Mouse (Mus musculus) heart, postnatal 0 days (tissue): ENCODE measurements around the gene Rhpn2. TPM values are rescaled to one million over a fixed set of nuclear protein-coding genes. Genes with fewer than 3 reads are reported as not detected.
A peak's percentile ranks its signal among the peaks of the same experiment; 100 is the strongest.

Experiments used
- ATAC-seq: fragments of 200-750 bp; cut with Nextera tagmentation; 2 replicates; pipeline ENCODE4 v1.8.0; 2017; ENCODE audit warnings: low read depth, moderate number of reproducible peaks, moderate library complexity; ENCODE audit not compliant: insufficient read depth
- DNase-seq: peaks from one replicate; pipeline ENCODE4 v3.0.0-alpha.2; 2016; ENCODE audit warnings: low spot score
- H3K27ac ChIP-seq: fragments of 300-500 bp; sonication (generic); 2 replicates; pipeline ENCODE4 v1.5.1; 2014; ENCODE audit warnings: low read depth, mild to moderate bottlenecking
- H3K27me3 ChIP-seq: fragments of 300-500 bp; sonication (generic); 2 replicates; pipeline ENCODE4 v1.6.1; 2014; ENCODE audit warnings: low read length, mixed read lengths; ENCODE audit not compliant: control insufficient read depth, insufficient read depth
- H3K36me3 ChIP-seq: fragments of 300-500 bp; sonication (generic); replicated peaks from 2 replicates; pipeline ENCODE4 v1.6.1; 2014; ENCODE audit warnings: low read length, mixed read lengths; ENCODE audit not compliant: control insufficient read depth, insufficient read depth
- H3K4me1 ChIP-seq: fragments of 300-500 bp; sonication (generic); 2 replicates; pipeline ENCODE4 v1.6.1; 2014; ENCODE audit warnings: antibody characterized with exemption; ENCODE audit not compliant: control insufficient read depth, insufficient read depth
- H3K4me2 ChIP-seq: fragments of 300-500 bp; sonication (generic); 2 replicates; pipeline ENCODE4 v1.6.1; 2014; ENCODE audit warnings: low read depth, mild to moderate bottlenecking, low read length, moderate library complexity
- H3K4me3 ChIP-seq: fragments of 300-500 bp; sonication (generic); 2 replicates; pipeline ENCODE4 v1.5.1; 2014; ENCODE audit warnings: low read depth, low read length
- H3K9ac ChIP-seq: fragments of 300-500 bp; sonication (generic); replicated peaks from 2 replicates; pipeline ENCODE4 v1.6.1; 2014; ENCODE audit warnings: low read depth, low read length, mixed read lengths
- H3K9me3 ChIP-seq: fragments of 300-500 bp; sonication (generic); replicated peaks from 2 replicates; pipeline ENCODE4 v1.6.1; 2016; ENCODE audit warnings: low read length; ENCODE audit not compliant: control insufficient read depth
- CTCF ChIP-seq: IDR thresholded peaks from 2 replicates; pipeline ENCODE4 v1.5.1; 2016; ENCODE audit warnings: antibody characterized with exemption, control low read depth, low read depth
- EP300 ChIP-seq: IDR thresholded peaks from 2 replicates; pipeline ENCODE4 v1.6.1; 2016; ENCODE audit warnings: antibody characterized with exemption, low read depth
- WGBS: fragments of 180-500 bp; shearing (Covaris S2); extraction: QIAGEN DNeasy Blood & Tissue Kit; methylation state at CpG from one replicate; pipeline ENCODE4 v1.1.7; 2014; 5-methylcytosine and 5-hydroxymethylcytosine counted together
- polyA plus RNA-seq: library from polyadenylated mRNA; unstranded; fragments of >200 nt; fragmentation: Nextera tagmentation; extraction: Ambion mirVana; gene quantifications from 2 replicates; pipeline ENCODE4 v1.2.1, GENCODE M21; 2015
- total RNA-seq: library from RNA; depleted of rRNA; stranded (reverse); fragments of >200 nt; gene quantifications from 2 replicates; pipeline ENCODE4 v1.2.3, GENCODE M21; 2014; ENCODE audit warnings: low replicate concordance

Gene Rhpn2
- total and polyA plus RNA-seq, 2 experiments from 2014 or later, result 4.0 to 6.1 TPM

- DNase-seq (no peak), ATAC-seq (no peak)
- H3K36me3 ChIP-seq, result no peaks in the 10 kb centered on the region
- TF ChIP-seq EP300, result no peak
- no peak for TF ChIP-seq CTCF
- no peak overlapping the region for H3K4me2 ChIP-seq
- H3K9ac ChIP-seq, result no peak overlapping the region
- no peaks in the 10 kb centered on the region for H3K27me3 ChIP-seq
- no peak overlapping the region for H3K27ac ChIP-seq
- 84% methylated on average over 7 of the region's 7 CpGs for WGBS
- H3K9me3 ChIP-seq, result no peaks in the 10 kb centered on the region
- no peak overlapping the region for H3K4me3 ChIP-seq
- H3K4me1 ChIP-seq, result peaks cover 2% of the 10 kb centered on the region; the same call in 1 of the 2 replicates
Measured at GRCm38 (mm10) chr7:35374265-35374664, 40.3 kb downstream of the Rhpn2 start.

GRCm38 (mm10) chr7:35376623-35377022 lies 42.7 kb downstream of the Rhpn2 start:
- DNase-seq (no peak), ATAC-seq (no peak)
- peaks cover 7% of the 10 kb centered on the region; the same call in 1 of the 2 replicates for H3K4me1 ChIP-seq
- H3K4me2 ChIP-seq, result no peak overlapping the region
- H3K27me3 ChIP-seq, result no peaks in the 10 kb centered on the region
- no peaks in the 10 kb centered on the region for H3K36me3 ChIP-seq
- no peak overlapping the region for H3K27ac ChIP-seq
- H3K4me3 ChIP-seq, result no peak overlapping the region
- H3K9me3 ChIP-seq, result no peaks in the 10 kb centered on the region
- WGBS, result 77% methylated on average over 9 of the region's 9 CpGs
- no peak overlapping the region for H3K9ac ChIP-seq
- TF ChIP-seq CTCF (no peak), EP300 (no peak)

GRCm38 (mm10) chr7:35379492-35380119 lies 45.6 kb downstream of the Rhpn2 start:
- DNase-seq, result no peak
- H3K36me3 ChIP-seq, result no peaks in the 10 kb centered on the region
- no peak overlapping the region for H3K9ac ChIP-seq
- H3K4me2 ChIP-seq, result peak overlapping the region; percentile 23; the same call in 1 of the 2 replicates
- peaks cover 7% of the 10 kb centered on the region; the same call in 1 of the 2 replicates for H3K4me1 ChIP-seq
- H3K4me3 ChIP-seq, result no peak overlapping the region
- 28% methylated on average over 16 of the region's 16 CpGs for WGBS
- no peak for TF ChIP-seq CTCF
- no peak for TF ChIP-seq EP300
- H3K27me3 ChIP-seq, result no peaks in the 10 kb centered on the region
- H3K27ac ChIP-seq, result no peak overlapping the region
- H3K9me3 ChIP-seq, result no peaks in the 10 kb centered on the region
- ATAC-seq, result peak; percentile 50

- TF ChIP-seq CTCF (no peak), EP300 (no peak)
- DNase-seq, result peak; percentile 78
- Histone ChIP-seq H3K4me2 (no peak overlapping the region), H3K27ac (peak overlapping the region; percentile 50; the same call in 1 of the 2 replicates), H3K4me1 (peaks cover 7% of the 10 kb centered on the region; the same call in 1 of the 2 replicates), H3K27me3 (no peaks in the 10 kb centered on the region), H3K9me3 (no peaks in the 10 kb centered on the region), H3K4me3 (no peak overlapping the region), H3K36me3 (no peaks in the 10 kb centered on the region), H3K9ac (no peak overlapping the region)
- WGBS, result 21% methylated on average over 8 of the region's 8 CpGs
- ATAC-seq, result peak; percentile 88
Measured at GRCm38 (mm10) chr7:35380351-35380750, 46.4 kb downstream of the Rhpn2 start.

GRCm38 (mm10) chr7:35381861-35382260 lies 47.9 kb downstream of the Rhpn2 start:
- Histone ChIP-seq H3K36me3 (no peaks in the 10 kb centered on the region), H3K4me2 (no peak overlapping the region), H3K9me3 (no peaks in the 10 kb centered on the region), H3K4me1 (peaks cover 7% of the 10 kb centered on the region; the same call in 1 of the 2 replicates), H3K9ac (no peak overlapping the region), H3K27me3 (no peaks in the 10 kb centered on the region), H3K27ac (no peak overlapping the region), H3K4me3 (no peak overlapping the region)
- 62% methylated on average over 14 of the region's 16 CpGs for WGBS
- TF ChIP-seq EP300 (no peak), CTCF (no peak)
- no peak for ATAC-seq
- no peak for DNase-seq
